In the genomic region with DNA sequence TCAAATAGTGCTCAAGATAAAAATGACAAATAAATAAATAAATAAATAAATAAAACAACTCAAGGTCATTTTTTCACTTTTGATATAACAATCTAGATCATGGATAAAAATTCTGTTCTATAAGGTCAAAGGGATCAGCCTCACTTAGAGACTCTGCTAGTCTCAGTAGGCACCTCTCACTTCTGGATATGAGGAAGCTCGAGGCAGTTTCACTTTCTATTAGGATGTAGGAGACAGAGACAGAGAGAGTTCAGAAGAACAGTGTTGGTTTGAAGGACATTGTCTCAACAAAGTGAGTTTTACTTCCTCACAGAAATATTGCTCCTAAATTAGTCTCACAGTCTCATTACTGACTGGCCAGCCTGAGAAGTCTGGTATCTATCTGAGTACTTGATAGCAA, we compare ENCODE assay signal across 15 mouse cellular contexts.
"Had no signal": no experiment of that assay in that cellular context is flagged by ENCODE, and none has a peak within 500 bp of the region (broad histone marks: within the 10 kb centered on the region; RNA-seq: fewer than 3 reads in every experiment).

No protein-coding gene starts in this region.

- H3K27me3 ChIP-seq: midbrain, embryonic 12.5 days; neural tube, embryonic 12.5 days; stomach, embryonic 15.5 days had no signal

- H3K36me3 ChIP-seq: midbrain, embryonic 10.5 days; midbrain, embryonic 12.5 days; neural tube, embryonic 12.5 days; stomach, embryonic 15.5 days had no signal

- H3K9me3 ChIP-seq: midbrain, embryonic 10.5 days; midbrain, embryonic 12.5 days; neural tube, embryonic 12.5 days; stomach, embryonic 15.5 days had no signal

- H3K4me2 ChIP-seq: lung, embryonic 14.5 days; midbrain, embryonic 12.5 days; neural tube, embryonic 12.5 days; stomach, embryonic 15.5 days had no signal

- ATAC-seq: midbrain, embryonic 16.5 days had no signal

- H3K9ac ChIP-seq: lung, embryonic 14.5 days; midbrain, embryonic 12.5 days; neural tube, embryonic 12.5 days; stomach, embryonic 15.5 days had no signal

- H3K27ac ChIP-seq: midbrain, embryonic 10.5 days; midbrain, embryonic 12.5 days; neural tube, embryonic 12.5 days; stomach, embryonic 15.5 days; stomach, postnatal 0 days had no signal

- H3K4me1 ChIP-seq: midbrain, embryonic 10.5 days; midbrain, embryonic 12.5 days; neural tube, embryonic 12.5 days; stomach, embryonic 15.5 days had no signal

- DNase-seq: lung, adult 18-20 months; lung, embryonic 14.5 days; lung, postnatal 10 days; lung, postnatal 4 days; midbrain, embryonic 14.5 days; right cerebral cortex, postnatal 14 days; thymus, adult 2 months; thymus, postnatal 25 days; thymus, postnatal 4 days had no signal

- H3K4me3 ChIP-seq: midbrain, embryonic 10.5 days; midbrain, embryonic 12.5 days; neural tube, embryonic 12.5 days; stomach, embryonic 15.5 days had no signal
